ENCODE assay signal across 8 mouse cellular contexts in the genomic region with DNA sequence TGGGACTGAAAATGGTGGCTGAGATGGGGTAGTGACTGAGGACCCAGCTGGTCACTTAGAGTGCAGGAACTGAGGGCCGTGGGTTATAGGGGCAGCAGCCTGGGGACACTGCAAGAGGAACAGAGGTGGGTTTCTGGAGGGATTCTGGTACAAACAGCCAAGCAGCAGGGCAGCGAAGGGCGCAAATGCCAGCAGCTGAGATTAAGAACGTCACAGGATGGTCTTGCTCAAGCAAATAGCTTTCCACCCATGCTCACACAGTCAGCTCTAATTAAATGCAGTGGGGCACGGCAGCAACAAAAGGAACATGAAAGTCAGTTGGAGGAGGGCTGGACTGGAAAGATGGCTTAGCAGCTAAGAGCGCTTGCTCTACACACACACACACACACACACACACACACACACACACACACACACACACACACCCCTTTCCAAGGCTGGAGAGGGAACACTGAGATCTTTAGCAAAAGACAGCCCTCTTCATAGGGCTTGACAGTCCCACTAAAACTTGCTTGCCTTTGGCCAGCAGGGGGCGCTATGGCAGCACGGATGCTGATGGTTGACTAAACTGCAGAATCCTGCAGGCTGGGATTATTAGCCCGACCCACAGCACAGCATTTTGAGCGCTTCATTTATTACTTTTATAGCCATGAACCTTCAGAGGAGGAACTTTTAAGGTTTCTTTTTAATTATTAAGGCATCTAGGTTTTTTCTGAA. TPM values are rescaled to one million over a fixed set of nuclear protein-coding genes. Genes with fewer than 3 reads are reported as not detected.
A peak's percentile ranks its signal among the peaks of the same experiment; 100 is the strongest.
DNase-seq lines count a peak whose midpoint lies in the region; ATAC-seq lines count a peak whose summit lies in the region.

No protein-coding gene starts in this region.

- no peaks in the 10 kb centered on the region for H3K27me3 ChIP-seq in hindbrain, embryonic 14.5 days (ENCODE audit: control insufficient read depth, insufficient read depth, low read length)

- peak; percentile 84 for DNase-seq in R1 (ENCODE audit: low read depth, low spot score)
- DNase-seq in cerebellum, postnatal 14 days: peak; percentile 95 to 97
- peak; percentile 71 to 92 for DNase-seq in frontal cortex, postnatal 14 days (ENCODE audit: low spot score in 2 of 2)
- DNase-seq in hindbrain, embryonic 14.5 days (ENCODE audit: low spot score): peak; percentile 97
- peak; percentile 94 to 99 for DNase-seq in layer of hippocampus, postnatal 25 days (ENCODE audit: extremely low spot score in 1 of 2, low spot score in 1 of 2)
- peak; percentile 88 for DNase-seq in lung, postnatal 25 days (ENCODE audit: low spot score)
- peak; percentile 90 for DNase-seq in retina, postnatal 1 day
- peak; percentile 58 to 63 for DNase-seq in thymus, postnatal 36 days

- no peak overlapping the region for H3K4me3 ChIP-seq in hindbrain, embryonic 14.5 days (replicated peaks; ENCODE audit: low read length)

- H3K9me3 ChIP-seq in hindbrain, embryonic 14.5 days (ENCODE audit: control insufficient read depth, low read length): no peaks in the 10 kb centered on the region

- no peak overlapping the region for H3K9ac ChIP-seq in hindbrain, embryonic 14.5 days

- peak; percentile 93 for ATAC-seq in hindbrain, embryonic 14.5 days (ENCODE audit: low FRiP score)

- H3K4me1 ChIP-seq in hindbrain, embryonic 14.5 days (replicated peaks; ENCODE audit: control insufficient read depth, insufficient read depth, low read length): no peaks in the 10 kb centered on the region

- no peak overlapping the region for H3K4me2 ChIP-seq in hindbrain, embryonic 14.5 days (replicated peaks)

- no peaks in the 10 kb centered on the region for H3K36me3 ChIP-seq in hindbrain, embryonic 14.5 days (replicated peaks; ENCODE audit: control insufficient read depth, insufficient read depth)

- H3K27ac ChIP-seq in hindbrain, embryonic 14.5 days: no peak overlapping the region

- WGBS in hindbrain, embryonic 14.5 days: 17% methylated on average over 10 of the region's 10 CpGs

RNA-seq across cellular contexts. Expression of a gene that starts 46.9 kb away (rescaled TPM):
- 33.5 and 37.8 TPM in 2 replicates for polyA plus RNA-seq in hindbrain, embryonic 14.5 days (2014; fragmentation: Nextera tagmentation; extraction: Ambion mirVana)
- total RNA-seq in layer of hippocampus, postnatal 25 days (2021): 10 to 100 TPM; 28.2 to 32.4 TPM
